Mouse (Mus musculus) liver, embryonic 14.5 days (tissue): Measurements from ENCODE around the gene Srsf11.

Experiments used
- CTCF ChIP-seq: IDR thresholded peaks from 2 replicates; pipeline ENCODE4 v1.5.1; 2016; ENCODE audit warnings: antibody characterized with exemption, low read depth, control low read depth
- EP300 ChIP-seq: IDR thresholded peaks from 2 replicates; pipeline ENCODE4 v1.6.1; 2016; ENCODE audit warnings: antibody characterized with exemption, low read depth

DNA sequence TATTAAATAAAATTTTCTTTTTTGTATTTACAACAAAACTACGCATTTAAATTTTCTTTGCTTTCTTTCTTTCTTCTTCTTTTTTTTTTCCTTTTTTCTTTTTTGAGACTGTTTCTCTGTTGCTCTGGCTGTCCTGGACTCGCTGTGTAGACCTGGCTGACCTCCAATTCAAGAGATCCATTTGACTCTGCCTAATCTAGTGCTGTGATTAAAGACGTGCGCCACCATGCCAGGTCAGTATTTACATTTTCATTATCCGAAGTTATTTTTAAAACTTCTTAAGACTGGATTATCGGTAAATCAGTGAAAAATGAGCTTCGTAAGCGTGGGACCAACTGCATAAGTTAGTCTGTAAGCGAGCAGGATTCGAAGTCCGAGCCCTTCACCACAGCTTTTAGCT lies 573 bp downstream of the Srsf11 start:
- TF ChIP-seq CTCF (no peak), EP300 (no peak)
